Mouse (Mus musculus) liver, adult 2 months (tissue): ENCODE measurements around the gene Oaz1. TPM values are rescaled to one million over a fixed set of nuclear protein-coding genes. Genes with fewer than 3 reads are reported as not detected.
"Not testable (repeated sequence)": the region's sequence is repeated elsewhere in the genome, so short reads cannot be mapped to it uniquely, and the experiment has no call there.

Experiments used
- DNase-seq: peaks from one replicate; pipeline ENCODE4 v3.0.0-alpha.2; 2011; ENCODE audit warnings: low read depth, low spot score; ENCODE audit errors: extremely low read depth
- H3K27ac ChIP-seq: fragments of 200-500 bp; replicated peaks from 2 replicates; pipeline ENCODE4 v1.5.1; 2012; ENCODE audit warnings: low read depth, mild to moderate bottlenecking, control low read depth, inconsistent platforms, low read length; ENCODE audit not compliant: insufficient read depth
- H3K27me3 ChIP-seq: fragments of 200-500 bp; 2 replicates; pipeline ENCODE4 v1.6.1; 2012; ENCODE audit warnings: mild to moderate bottlenecking, moderate library complexity, low read length, inconsistent platforms; ENCODE audit not compliant: control insufficient read depth, insufficient read depth
- H3K36me3 ChIP-seq: fragments of 200-500 bp; 2 replicates; pipeline ENCODE4 v1.6.1; 2012; ENCODE audit warnings: low read length, inconsistent platforms; ENCODE audit not compliant: control insufficient read depth, insufficient read depth
- H3K4me1 ChIP-seq: fragments of 200-500 bp; 2 replicates; pipeline ENCODE4 v1.6.1; 2011; ENCODE audit warnings: low read length; ENCODE audit not compliant: control insufficient read depth, insufficient read depth
- H3K4me3 ChIP-seq: fragments of 200-500 bp; 2 replicates; pipeline ENCODE4 v1.5.1; 2011; ENCODE audit warnings: low read depth, mild to moderate bottlenecking, control low read depth, low read length, moderate library complexity; ENCODE audit not compliant: insufficient read depth
- H3K79me2 ChIP-seq: fragments of 200-500 bp; 2 replicates; pipeline ENCODE4 v1.6.1; 2012; ENCODE audit warnings: inconsistent platforms, mild to moderate bottlenecking, low read length, moderate library complexity; ENCODE audit not compliant: control insufficient read depth, insufficient read depth
- H3K9ac ChIP-seq: fragments of 200-500 bp; 2 replicates; pipeline ENCODE4 v1.6.1; 2012; ENCODE audit warnings: low read depth, mild to moderate bottlenecking, control low read depth, inconsistent platforms, low read length
- CTCF ChIP-seq: fragments of 200-500 bp; IDR thresholded peaks from 2 replicates; pipeline ENCODE4 v1.5.1; 2011; ENCODE audit warnings: low read depth, low read length, control low read depth
- POLR2A ChIP-seq: fragments of 200-500 bp; IDR thresholded peaks from 2 replicates; pipeline ENCODE4 v1.6.1; 2011; ENCODE audit warnings: low read length, control low read depth; ENCODE audit not compliant: insufficient read depth; ENCODE audit errors: extremely low read depth
- WGBS: fragments of 180-500 bp; shearing (Covaris S2); methylation state at CpG from one replicate; pipeline ENCODE4 v1.1.7; 2018; 5-methylcytosine and 5-hydroxymethylcytosine counted together
- polyA plus RNA-seq: library from polyadenylated mRNA; depleted of rRNA; stranded (reverse); fragments of >200 nt; gene quantifications from 2 replicates; pipeline ENCODE4 v1.2.3, GENCODE M21; 2012
- total RNA-seq: library from RNA; depleted of rRNA; stranded (reverse); fragments of >200 nt; gene quantifications from 2 replicates; pipeline ENCODE4 v1.2.3, GENCODE M21; 2014

Oaz1 gene
- total and polyA plus RNA-seq, 2 experiments = 527 to 1,187 TPM

- peaks cover 22% of the 10 kb centered on the region for H3K4me1 ChIP-seq
- WGBS = 94% methylated on average over 1 of the region's 1 CpGs
- H3K36me3 ChIP-seq = no peaks in the 10 kb centered on the region
- no peak overlapping the region for H3K4me3 ChIP-seq
- peaks cover 16% of the 10 kb centered on the region; the same call in 1 of the 2 replicates for H3K79me2 ChIP-seq
- H3K27ac ChIP-seq = no peak overlapping the region
- no peaks in the 10 kb centered on the region for H3K27me3 ChIP-seq
- DNase-seq = peak; percentile 17
- H3K9ac ChIP-seq = no peak overlapping the region
- TF ChIP-seq POLR2A (no peak), CTCF (no peak)
Observed at GRCm38 (mm10) chr10:80823316-80823715, 3.1 kb upstream of the Oaz1 start.

GRCm38 (mm10) chr10:80823847-80824643 lies 2.4 kb upstream of the Oaz1 start:
- DNase-seq = peak; percentile 74
- Histone ChIP-seq H3K27ac (peak overlapping the region; percentile 84), H3K9ac (peak overlapping the region; percentile 49), H3K4me1 (peaks cover 22% of the 10 kb centered on the region), H3K27me3 (no peaks in the 10 kb centered on the region), H3K36me3 (no peaks in the 10 kb centered on the region; the same call in 1 of the 2 replicates), H3K79me2 (peaks cover 16% of the 10 kb centered on the region; the same call in 1 of the 2 replicates), H3K4me3 (no peak overlapping the region)
- WGBS = 14% methylated on average over 8 of the region's 8 CpGs
- TF ChIP-seq CTCF (no peak), POLR2A (no peak)

- peaks cover 7% of the 10 kb centered on the region for H3K36me3 ChIP-seq
- H3K4me3 ChIP-seq = no peak overlapping the region
- DNase-seq = peak; percentile 21
- no peak overlapping the region; the same call in 1 of the 2 replicates for H3K9ac ChIP-seq
- 46% methylated on average over 2 of the region's 2 CpGs for WGBS
- peaks cover 29% of the 10 kb centered on the region for H3K4me1 ChIP-seq
- TF ChIP-seq POLR2A = no peak
- TF ChIP-seq CTCF = no peak
- peaks cover 16% of the 10 kb centered on the region; the same call in 1 of the 2 replicates for H3K79me2 ChIP-seq
- H3K27ac ChIP-seq = peak overlapping the region; percentile 84; the same call in 1 of the 2 replicates
- no peaks in the 10 kb centered on the region for H3K27me3 ChIP-seq
Observed at GRCm38 (mm10) chr10:80824827-80825226, 1.6 kb upstream of the Oaz1 start.

GRCm38 (mm10) chr10:80827063-80827869 lies 810 bp downstream of the Oaz1 start:
- Histone ChIP-seq H3K4me3 (peak overlapping the region; percentile 99), H3K27ac (peak overlapping the region; percentile 56), H3K36me3 (peaks cover 8% of the 10 kb centered on the region), H3K9ac (peak overlapping the region; percentile 99), H3K27me3 (no peaks in the 10 kb centered on the region), H3K79me2 (peaks cover 16% of the 10 kb centered on the region; the same call in 1 of the 2 replicates), H3K4me1 (peaks cover 37% of the 10 kb centered on the region)
- 3% methylated on average over 29 of the region's 29 CpGs for WGBS
- TF ChIP-seq CTCF = no peak
- no peak for TF ChIP-seq POLR2A
- peak; percentile 17 for DNase-seq

- 31% methylated on average over 10 of the region's 10 CpGs for WGBS
Observed at GRCm38 (mm10) chr10:80827870-80828420, 1.5 kb downstream of the Oaz1 start.

GRCm38 (mm10) chr10:80828587-80828986 lies 2.1 kb downstream of the Oaz1 start:
- not testable (repeated sequence) for H3K27ac ChIP-seq, H3K27me3 ChIP-seq, H3K36me3 ChIP-seq, DNase-seq
- peaks cover 16% of the 10 kb centered on the region; the same call in 1 of the 2 replicates for H3K79me2 ChIP-seq
- peak overlapping the region; percentile 99; the same call in 1 of the 2 replicates for H3K4me3 ChIP-seq
- H3K4me1 ChIP-seq = peaks cover 37% of the 10 kb centered on the region
- 43% methylated on average over 9 of the region's 9 CpGs for WGBS
- H3K9ac ChIP-seq = peak overlapping the region; percentile 55

More at GRCm38 (mm10) chr10:80827870-80828420, 1.5 kb downstream of the Oaz1 start:
- Histone ChIP-seq H3K4me1 (peaks cover 37% of the 10 kb centered on the region), H3K27ac (no peak overlapping the region; the same call in 1 of the 2 replicates), H3K79me2 (peaks cover 16% of the 10 kb centered on the region; the same call in 1 of the 2 replicates), H3K36me3 (peaks cover 8% of the 10 kb centered on the region), H3K4me3 (peak overlapping the region; percentile 99), H3K9ac (peak overlapping the region; percentile 99), H3K27me3 (no peaks in the 10 kb centered on the region)
- peak; percentile 48 for DNase-seq
- TF ChIP-seq CTCF (no peak), POLR2A (no peak)
